Mouse (Mus musculus) Muller cell, postnatal 12 days (primary cell): ENCODE data around the gene Dctn3.
"Not testable (repeated sequence)": the region's sequence is repeated elsewhere in the genome, so short reads cannot be mapped to it uniquely, and the experiment has no call there.

Source experiments
- DNase-seq: peaks from one replicate; pipeline ENCODE4 v3.0.0-alpha.2; 2015; ENCODE audit errors: inconsistent ontology term

Dctn3 gene

GRCm38 (mm10) chr4:41722918-41723351 is at the start of gene Dctn3:
Gene Dctn3 (minus strand): TSS chr4:41723170.
- peak; percentile 90 for DNase-seq

DNA sequence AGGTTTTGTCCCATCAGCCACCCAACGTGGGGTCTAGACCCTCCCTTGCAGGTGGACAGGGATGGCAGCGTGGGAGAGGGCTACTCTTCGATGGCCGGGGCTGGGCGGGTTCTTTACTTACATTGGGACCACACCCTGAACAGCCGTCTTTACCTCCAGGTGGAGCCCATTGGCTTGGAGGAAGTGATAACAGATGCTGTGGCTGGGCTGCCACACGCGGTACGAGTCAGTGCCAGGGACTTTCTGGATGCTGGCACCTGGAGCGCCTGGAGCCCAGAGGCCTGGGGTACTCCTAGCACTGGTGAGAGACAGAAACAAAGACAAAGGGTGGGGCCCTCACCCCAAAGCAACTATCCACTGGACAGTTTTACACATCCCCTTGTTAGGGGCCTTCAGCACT is 44.3 kb upstream of the Dctn3 start:
- DNase-seq: not testable (repeated sequence)

- not testable (repeated sequence) for DNase-seq
These were observed 40.2 kb upstream of the Dctn3 start for GRCm38 (mm10) chr4:41763176-41763575.

- not testable (repeated sequence) for DNase-seq
These were observed 39.7 kb upstream of the Dctn3 start for GRCm38 (mm10) chr4:41762688-41763114.

- DNase-seq: no peak
These were observed 39.2 kb upstream of the Dctn3 start for GRCm38 (mm10) chr4:41762099-41762687.

- DNase-seq: no peak
These were observed 38.7 kb upstream of the Dctn3 start for GRCm38 (mm10) chr4:41761680-41762079.

DNA sequence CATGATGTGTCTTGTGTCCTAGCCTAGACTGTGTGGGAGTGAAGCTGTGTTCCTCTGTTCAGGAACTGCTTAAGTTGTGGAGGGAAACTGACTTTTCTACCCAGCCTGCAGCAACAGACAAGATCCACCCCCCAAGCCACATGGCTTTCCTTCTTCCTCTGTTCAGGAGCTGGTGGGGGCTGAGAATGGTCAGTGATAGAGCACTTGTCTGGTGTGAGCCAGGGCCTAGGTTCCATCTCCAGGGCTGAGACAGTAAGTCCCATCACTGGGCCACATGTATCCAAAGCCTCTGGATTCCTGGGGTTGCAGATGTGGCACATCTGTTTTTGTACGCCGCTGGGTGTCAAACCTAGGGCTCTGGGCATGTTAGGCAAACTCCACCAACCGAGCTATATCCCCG is 37.9 kb upstream of the Dctn3 start:
- no peak for DNase-seq

DNA sequence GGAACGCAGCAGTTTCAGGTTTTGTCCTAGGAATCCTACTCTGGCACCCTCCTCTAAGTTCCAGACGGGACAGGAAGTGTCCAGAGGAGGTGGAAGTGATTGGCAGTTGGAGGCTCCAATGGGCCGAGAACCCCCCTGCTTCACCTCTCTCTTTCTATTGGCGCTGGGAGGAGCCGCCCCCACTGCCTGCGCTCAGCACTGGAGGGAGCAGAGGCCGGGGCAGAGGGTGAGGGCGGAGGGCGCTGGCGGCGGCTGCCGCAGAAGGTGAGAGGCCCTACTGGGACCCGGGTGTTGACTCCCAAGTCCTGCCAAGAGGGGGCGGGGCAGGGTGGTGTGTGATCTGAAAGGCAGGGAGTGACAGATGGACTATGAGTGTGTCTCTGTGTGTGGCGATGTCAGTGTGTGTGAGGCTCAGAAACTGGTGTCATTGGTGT is 37.3 kb upstream of the Dctn3 start:
- peak; percentile 97 for DNase-seq

DNA sequence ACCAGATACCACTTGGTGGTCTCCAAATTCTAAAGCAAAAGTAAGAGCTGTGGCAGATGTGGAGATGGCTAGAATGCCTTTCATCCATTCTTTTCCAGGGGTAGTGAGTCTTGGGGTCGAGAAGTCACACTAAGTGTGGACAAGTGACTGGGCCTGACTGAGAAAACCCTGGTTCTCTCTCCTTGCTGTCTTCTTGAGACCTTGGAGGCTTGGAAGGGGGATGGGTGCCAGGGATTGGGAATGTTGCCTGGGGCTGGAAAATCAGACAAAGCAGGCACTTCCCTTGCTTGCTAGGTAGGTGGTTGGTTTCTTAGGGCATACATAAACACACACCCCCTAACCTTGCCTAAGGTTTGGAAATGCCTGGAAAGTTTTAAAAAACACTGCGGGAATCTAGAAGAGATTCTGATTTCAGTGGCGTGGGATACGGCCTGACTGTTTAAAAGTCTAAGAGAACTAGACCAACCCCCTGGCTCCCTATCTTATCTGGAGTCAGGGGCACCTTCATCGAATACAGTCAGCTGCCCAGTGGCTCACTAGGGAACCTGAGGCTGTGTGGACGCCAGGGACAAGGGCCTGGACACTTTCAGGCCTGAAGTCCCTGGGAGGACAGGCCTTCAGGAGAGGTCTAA is 36.8 kb upstream of the Dctn3 start:
- DNase-seq: no peak

GRCm38 (mm10) chr4:41759206-41759605 is 36.2 kb upstream of the Dctn3 start:
- peak; percentile 71 for DNase-seq

GRCm38 (mm10) chr4:41758701-41759100 is 35.7 kb upstream of the Dctn3 start:
- DNase-seq: no peak

GRCm38 (mm10) chr4:41758021-41758420 is 35.1 kb upstream of the Dctn3 start:
- no peak for DNase-seq

- DNase-seq: no peak
These were observed 34.4 kb upstream of the Dctn3 start for GRCm38 (mm10) chr4:41757321-41757720.

- DNase-seq: no peak
These were observed 33.5 kb upstream of the Dctn3 start for GRCm38 (mm10) chr4:41756440-41756839.

- peak; percentile 85 for DNase-seq
These were observed 32.7 kb upstream of the Dctn3 start, which contains the start of gene Sigmar1 for GRCm38 (mm10) chr4:41755338-41756305. Gene Sigmar1 (minus strand): TSS chr4:41756157.

GRCm38 (mm10) chr4:41754797-41755337 is 31.9 kb upstream of the Dctn3 start, which contains the start of gene Galt:
Gene Galt (plus strand): TSS chr4:41755228.
- DNase-seq: no peak

DNA sequence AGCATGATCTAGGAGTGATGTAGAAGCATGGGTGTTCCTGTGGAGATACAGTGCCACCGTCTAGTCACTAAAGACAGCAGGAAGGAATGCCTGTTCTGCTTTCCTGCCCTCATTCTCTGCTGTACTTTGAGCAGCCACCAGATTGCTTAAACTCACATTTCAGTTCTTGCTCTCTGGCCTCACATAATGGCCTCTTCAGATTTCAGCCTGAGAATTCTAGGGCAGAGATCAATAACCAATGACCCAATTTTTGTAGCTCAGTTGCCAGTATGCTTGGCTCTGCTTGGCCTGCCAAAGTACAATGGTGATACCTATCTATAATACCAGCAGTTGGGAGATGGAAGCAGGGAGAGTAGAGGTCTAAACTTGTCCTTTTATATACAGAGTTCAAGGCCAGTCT is 22.1 kb upstream of the Dctn3 start:
- DNase-seq: no peak

DNA sequence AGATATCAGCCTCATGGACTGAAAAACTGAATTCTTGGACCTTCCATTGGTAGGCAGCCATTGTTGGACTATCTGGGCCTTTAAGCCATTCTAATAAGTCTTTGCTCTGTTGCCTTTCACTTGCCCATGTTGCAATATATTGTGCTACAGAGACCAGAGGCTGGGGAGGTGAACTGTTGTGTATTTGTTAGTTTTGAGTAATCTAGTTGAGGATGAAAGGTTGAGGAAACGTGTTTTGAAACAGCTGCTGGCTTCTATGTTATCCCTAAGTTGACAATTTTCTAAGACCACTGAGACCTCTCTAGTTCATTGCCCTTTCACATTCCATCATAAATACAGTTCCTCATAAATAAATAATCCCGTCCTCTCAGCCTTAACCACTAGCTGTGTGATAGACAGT is 21.2 kb upstream of the Dctn3 start:
- DNase-seq: no peak

DNA sequence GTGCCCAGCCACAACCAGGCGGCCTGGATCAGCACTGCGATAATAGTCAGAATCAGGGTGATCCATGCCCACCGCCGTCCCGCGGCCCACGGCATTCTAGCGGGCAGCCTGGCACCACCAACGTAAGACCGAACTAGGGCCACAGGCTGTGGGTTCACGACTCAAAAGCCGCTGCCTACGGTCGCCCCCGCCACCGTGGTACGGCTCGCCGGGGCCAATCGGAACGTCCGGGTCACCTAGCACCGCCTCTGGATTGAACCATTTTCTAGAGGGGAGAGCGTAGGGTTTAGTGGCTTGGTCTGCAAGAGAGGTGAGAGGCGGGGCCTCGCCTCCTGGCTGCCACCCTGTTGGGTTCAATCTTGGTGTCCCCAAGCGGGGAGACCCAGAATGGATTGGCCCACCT is 18.2 kb upstream of the Dctn3 start:
- DNase-seq: peak; percentile 98

- DNase-seq: no peak
These were observed 17.6 kb upstream of the Dctn3 start for GRCm38 (mm10) chr4:41740380-41741157.

DNA sequence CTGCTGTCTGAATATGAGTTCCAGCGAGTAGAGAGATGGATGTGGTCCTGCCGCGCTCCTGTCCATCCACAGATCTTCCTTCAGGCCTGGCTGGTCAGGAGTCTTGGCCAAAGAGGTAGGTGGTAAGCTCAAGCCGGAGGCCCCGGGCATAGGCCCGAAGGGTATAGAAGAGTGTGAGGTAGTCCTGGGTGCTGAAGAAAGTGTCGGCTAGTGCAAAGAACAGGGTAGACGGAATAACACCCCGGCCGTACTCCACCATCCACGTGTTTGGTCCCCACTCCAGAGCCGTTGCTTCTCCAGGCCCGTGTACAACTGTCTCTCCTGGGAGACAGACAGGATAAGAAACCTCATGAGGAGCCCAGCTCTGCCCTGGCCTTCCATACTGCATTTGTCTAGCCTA is 16.3 kb upstream of the Dctn3 start:
- no peak for DNase-seq
